In genomic region chr4:104452587-104452986, GRCm38 (mm10) we compare ENCODE assay signal across 12 mouse cellular contexts.
DNase-seq lines count a peak whose midpoint lies in the region; ATAC-seq and TF ChIP-seq lines count a peak whose summit lies in the region.
"Had no signal": no experiment of that assay in that cellular context is flagged by ENCODE, and none has a peak within 500 bp of the region (broad histone marks: within the 10 kb centered on the region; RNA-seq: fewer than 3 reads in every experiment).

No protein-coding gene starts in this region.

- H3K27me3 ChIP-seq in midbrain, postnatal 0 days (ENCODE audit: insufficient read depth, low read length): no peaks in the 10 kb centered on the region
- no peaks in the 10 kb centered on the region; the same call in 1 of the 2 replicates for H3K27me3 ChIP-seq in heart, embryonic 12.5 days (replicated peaks)
- H3K27me3 ChIP-seq: limb, embryonic 12.5 days; midbrain, embryonic 12.5 days had no signal

- no peaks in the 10 kb centered on the region for H3K36me3 ChIP-seq in midbrain, postnatal 0 days (ENCODE audit: insufficient read depth, low read length)
- no peaks in the 10 kb centered on the region for H3K36me3 ChIP-seq in heart, embryonic 12.5 days
- H3K36me3 ChIP-seq: limb, embryonic 12.5 days; midbrain, embryonic 12.5 days had no signal

- 38% methylated on average over 7 of the region's 7 CpGs for WGBS in midbrain, postnatal 0 days
- WGBS in heart, embryonic 12.5 days: 50% methylated on average over 7 of the region's 7 CpGs

- intact Hi-C loops in gastrocnemius, postnatal 14 days (cut with DNase I; ENCODE audit: low total_unique reads): no loop called here

- TF ChIP-seq CTCF in midbrain, postnatal 0 days (IDR thresholded peaks at IDR 0.05): no peak

- no peak overlapping the region for H3K4me2 ChIP-seq in midbrain, postnatal 0 days (ENCODE audit: low read depth, low read length, poor library complexity, severe bottlenecking)
- no peak overlapping the region for H3K4me2 ChIP-seq in heart, embryonic 12.5 days
- H3K4me2 ChIP-seq: limb, embryonic 12.5 days; midbrain, embryonic 12.5 days had no signal

- no peak for ATAC-seq in midbrain, postnatal 0 days (ENCODE audit: low FRiP score)
- no peak for ATAC-seq in heart, embryonic 12.5 days (ENCODE audit: insufficient number of reproducible peaks, low FRiP score)
- no peak for ATAC-seq in granulocyte monocyte progenitor cell, adult 5-6 weeks (replicated peaks; ENCODE audit: poor library complexity, severe bottlenecking)

- no peak overlapping the region for H3K9ac ChIP-seq in midbrain, postnatal 0 days (replicated peaks; ENCODE audit: low read length, poor library complexity, severe bottlenecking)
- H3K9ac ChIP-seq in heart, embryonic 12.5 days: no peak overlapping the region
- H3K9ac ChIP-seq: limb, embryonic 12.5 days; midbrain, embryonic 12.5 days had no signal

- no peak overlapping the region for H3K27ac ChIP-seq in midbrain, postnatal 0 days (ENCODE audit: low read depth, low read length)
- H3K27ac ChIP-seq in heart, embryonic 12.5 days (ENCODE audit: poor library complexity, severe bottlenecking): no peak overlapping the region
- H3K27ac ChIP-seq: limb, embryonic 12.5 days; midbrain, embryonic 12.5 days had no signal

- H3K4me3 ChIP-seq in midbrain, postnatal 0 days (ENCODE audit: low read depth, low read length): no peak overlapping the region
- H3K4me3 ChIP-seq in heart, embryonic 12.5 days: no peak overlapping the region
- H3K4me3 ChIP-seq: limb, embryonic 12.5 days; midbrain, embryonic 12.5 days had no signal

- DNase-seq in gastrocnemius, postnatal 14 days: peak; percentile 39
- no peak for DNase-seq in gastrocnemius, adult 18-20 months (ENCODE audit: low spot score)
- DNase-seq in cerebellum, adult 8-10 months: peak; percentile 87
- peak; percentile 80 for DNase-seq in layer of hippocampus, adult 11-12 months (ENCODE audit: low spot score)
- DNase-seq in midbrain, postnatal 0 days (ENCODE audit: low spot score): peak; percentile 72
- no peak for DNase-seq in spleen, postnatal 4 days (ENCODE audit: low spot score in 2 of 2)
- DNase-seq: retina, postnatal 1 day; thymus, postnatal 4 days had no signal

- no peaks in the 10 kb centered on the region for H3K9me3 ChIP-seq in midbrain, postnatal 0 days (ENCODE audit: low read length)
- H3K9me3 ChIP-seq in heart, embryonic 12.5 days (replicated peaks): no peaks in the 10 kb centered on the region
- H3K9me3 ChIP-seq: limb, embryonic 12.5 days; midbrain, embryonic 12.5 days had no signal

- H3K4me1 ChIP-seq in midbrain, postnatal 0 days (ENCODE audit: insufficient read depth, low read length): peaks cover 8% of the 10 kb centered on the region; the same call in 1 of the 2 replicates
- no peaks in the 10 kb centered on the region for H3K4me1 ChIP-seq in heart, embryonic 12.5 days (replicated peaks)

Comparison
In these comparisons a context has a peak if more than half of its experiments do, and no peak if none do; other contexts are left out.
1. DNase-seq: peak in gastrocnemius, postnatal 14 days (single experiment), cerebellum, adult 8-10 months (single experiment), layer of hippocampus, adult 11-12 months (single experiment) and midbrain, postnatal 0 days (single experiment); none in gastrocnemius, adult 18-20 months (single experiment) and spleen, postnatal 4 days (0 of 2).